Mouse (Mus musculus): ENCODE measurements around the gene Cdc42bpb.

DNA sequence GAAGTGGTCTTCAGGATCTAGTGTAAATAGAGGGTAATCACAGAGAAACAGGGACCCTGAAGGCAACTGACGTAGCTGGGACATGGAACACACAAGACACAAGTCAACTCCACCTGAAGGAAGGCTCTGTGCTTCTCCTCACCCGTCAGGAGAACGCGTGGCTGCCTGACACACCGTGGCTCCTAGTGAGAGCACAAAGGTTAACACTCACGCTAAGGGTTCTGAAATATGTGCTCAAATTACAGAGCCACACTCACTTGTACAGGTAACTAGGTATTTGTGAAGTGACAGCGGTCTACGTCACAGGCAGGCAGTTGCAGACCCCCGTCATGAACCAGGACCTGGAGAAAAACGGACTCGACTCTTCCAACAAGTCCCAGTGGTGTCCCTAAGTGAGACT lies 24.5 kb downstream of the Cdc42bpb start:
- no peak for TF ChIP-seq CTCF (IDR thresholded peaks at IDR 0.05; ENCODE audit: control insufficient read depth, insufficient read depth, insufficient replicate concordance, low read depth, low read length)
- TF ChIP-seq POLR2A (IDR thresholded peaks at IDR 0.05; ENCODE audit: control insufficient read depth, low read depth, low read length): no peak
